Mouse (Mus musculus) lung, adult 18-20 months (tissue): ENCODE results near the gene Cryzl2.

Experiments used
- DNase-seq, 2 experiments: peaks; one replicate each; pipeline ENCODE4 v3.0.0; 2022; ENCODE audit warnings: mixed read lengths in 2 of 2

The Cryzl2 gene

GRCm38 (mm10) chr1:157480090-157480489, 21.7 kb downstream of the Cryzl2 start:
- no peak for DNase-seq

- no peak for DNase-seq
Measured at GRCm38 (mm10) chr1:157480901-157481300, 22.5 kb downstream of the Cryzl2 start.

- DNase-seq = no peak
Measured at GRCm38 (mm10) chr1:157481666-157482065, 23.3 kb downstream of the Cryzl2 start.

GRCm38 (mm10) chr1:157484161-157484560, 25.8 kb downstream of the Cryzl2 start:
- DNase-seq = no peak

- DNase-seq = no peak
Measured at GRCm38 (mm10) chr1:157500657-157501056, 42.3 kb downstream of the Cryzl2 start.

- DNase-seq = no peak
Measured at GRCm38 (mm10) chr1:157501352-157501945, 43.1 kb downstream of the Cryzl2 start.

- DNase-seq = no peak
Measured at GRCm38 (mm10) chr1:157503071-157503470, 44.7 kb downstream of the Cryzl2 start.

- DNase-seq = peak; percentile 11 to 21
Measured at GRCm38 (mm10) chr1:157506522-157506921, 48.1 kb downstream of the Cryzl2 start, which contains the start of gene Sec16b. Sec16b (plus strand) TSS chr1:157506728.

GRCm38 (mm10) chr1:157506995-157507595, 48.7 kb downstream of the Cryzl2 start:
- no peak for DNase-seq

- peak; percentile 6 to 14 for DNase-seq
Measured at GRCm38 (mm10) chr1:157507814-157508213, 49.4 kb downstream of the Cryzl2 start.

GRCm38 (mm10) chr1:157512690-157513448, 54.5 kb downstream of the Cryzl2 start:
- no peak for DNase-seq

- no peak for DNase-seq
Measured at GRCm38 (mm10) chr1:157513559-157513958, 55.2 kb downstream of the Cryzl2 start.

GRCm38 (mm10) chr1:157514298-157514697, 55.9 kb downstream of the Cryzl2 start:
- no peak for DNase-seq

- no peak for DNase-seq
Measured at GRCm38 (mm10) chr1:157516838-157517808, 58.7 kb downstream of the Cryzl2 start.

GRCm38 (mm10) chr1:157518111-157518523, 59.7 kb downstream of the Cryzl2 start:
- DNase-seq = peak in 1 of 2 experiments; percentile 20

- no peak for DNase-seq
Measured at GRCm38 (mm10) chr1:157519396-157519795, 61.0 kb downstream of the Cryzl2 start.

- no peak for DNase-seq
Measured at GRCm38 (mm10) chr1:157522322-157522721, 63.9 kb downstream of the Cryzl2 start.

- DNase-seq = no peak
Measured at GRCm38 (mm10) chr1:157524775-157525174, 66.4 kb downstream of the Cryzl2 start.

- no peak for DNase-seq
Measured at GRCm38 (mm10) chr1:157525692-157526354, 67.4 kb downstream of the Cryzl2 start.

- DNase-seq = peak in 1 of 2 experiments; percentile 32
Measured at GRCm38 (mm10) chr1:157526625-157527024, 68.2 kb downstream of the Cryzl2 start.

- no peak for DNase-seq
Measured at GRCm38 (mm10) chr1:157532826-157533460, 74.6 kb downstream of the Cryzl2 start.

GRCm38 (mm10) chr1:157535571-157535970, 77.2 kb downstream of the Cryzl2 start:
- DNase-seq = no peak
